Mouse (Mus musculus): ENCODE data around the gene Itfg1. TPM values are rescaled to one million over a fixed set of nuclear protein-coding genes. Genes with fewer than 3 reads are reported as not detected.

Itfg1 gene
- polyA plus RNA-seq, 1 experiment from 2014 or later, result 87.3 TPM

GRCm38 (mm10) chr8:85788341-85788740 is 52.4 kb downstream of the Itfg1 start:
- ATAC-seq (replicated peaks; ENCODE audit: insufficient number of reproducible peaks, low FRiP score, low TSS enrichment, low read depth) (no peak), DNase-seq (ENCODE audit: low spot score) (no peak)
- no peaks in the 10 kb centered on the region for H3K9me3 ChIP-seq (replicated peaks; ENCODE audit: control insufficient read depth, low read length)
- no peaks in the 10 kb centered on the region for H3K27me3 ChIP-seq (ENCODE audit: control insufficient read depth, insufficient read depth, low read length)
- no peaks in the 10 kb centered on the region for H3K36me3 ChIP-seq (replicated peaks; ENCODE audit: control insufficient read depth, insufficient read depth, low read depth, low read length)
- H3K4me1 ChIP-seq (ENCODE audit: control insufficient read depth, insufficient read depth, low read length), result no peaks in the 10 kb centered on the region
- no peak overlapping the region for H3K9ac ChIP-seq (replicated peaks; ENCODE audit: low read length)
- no peak overlapping the region for H3K4me2 ChIP-seq (ENCODE audit: low read depth, low read length)
- 89% methylated on average over 3 of the region's 3 CpGs for WGBS
- H3K27ac ChIP-seq (replicated peaks; ENCODE audit: low read depth, low read length), result no peak overlapping the region
- H3K4me3 ChIP-seq (ENCODE audit: low read depth, low read length), result no peak overlapping the region

DNA sequence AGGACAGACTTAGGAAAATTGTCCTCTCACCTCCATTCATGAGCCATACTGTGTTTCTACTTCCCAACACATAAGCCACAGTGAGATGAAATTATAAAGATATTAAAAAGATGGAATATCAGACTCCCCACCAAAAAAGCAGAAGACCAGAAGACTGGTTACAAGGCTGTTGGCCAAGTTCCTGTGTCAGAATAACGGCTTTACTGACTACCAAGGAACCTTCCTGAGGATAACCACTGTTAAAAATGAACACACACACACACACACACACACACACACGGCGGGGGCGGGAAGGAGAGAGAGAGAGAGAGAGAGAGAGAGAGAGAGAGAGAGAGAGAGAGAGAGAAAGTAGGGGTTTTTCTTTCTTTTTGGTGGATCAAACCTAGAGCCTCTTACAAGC is 52.8 kb downstream of the Itfg1 start:
- H3K4me1 ChIP-seq (ENCODE audit: control insufficient read depth, insufficient read depth, low read length), result no peaks in the 10 kb centered on the region
- DNase-seq (ENCODE audit: low spot score) (no peak), ATAC-seq (replicated peaks; ENCODE audit: insufficient number of reproducible peaks, low FRiP score, low TSS enrichment, low read depth) (no peak)
- 92% methylated on average over 4 of the region's 4 CpGs for WGBS
- no peak overlapping the region for H3K27ac ChIP-seq (replicated peaks; ENCODE audit: low read depth, low read length)
- H3K36me3 ChIP-seq (replicated peaks; ENCODE audit: control insufficient read depth, insufficient read depth, low read depth, low read length), result no peaks in the 10 kb centered on the region
- no peak overlapping the region for H3K4me3 ChIP-seq (ENCODE audit: low read depth, low read length)
- H3K9ac ChIP-seq (replicated peaks; ENCODE audit: low read length), result no peak overlapping the region
- no peaks in the 10 kb centered on the region for H3K9me3 ChIP-seq (replicated peaks; ENCODE audit: control insufficient read depth, low read length)
- no peak overlapping the region for H3K4me2 ChIP-seq (ENCODE audit: low read depth, low read length)
- H3K27me3 ChIP-seq (ENCODE audit: control insufficient read depth, insufficient read depth, low read length), result no peaks in the 10 kb centered on the region

DNA sequence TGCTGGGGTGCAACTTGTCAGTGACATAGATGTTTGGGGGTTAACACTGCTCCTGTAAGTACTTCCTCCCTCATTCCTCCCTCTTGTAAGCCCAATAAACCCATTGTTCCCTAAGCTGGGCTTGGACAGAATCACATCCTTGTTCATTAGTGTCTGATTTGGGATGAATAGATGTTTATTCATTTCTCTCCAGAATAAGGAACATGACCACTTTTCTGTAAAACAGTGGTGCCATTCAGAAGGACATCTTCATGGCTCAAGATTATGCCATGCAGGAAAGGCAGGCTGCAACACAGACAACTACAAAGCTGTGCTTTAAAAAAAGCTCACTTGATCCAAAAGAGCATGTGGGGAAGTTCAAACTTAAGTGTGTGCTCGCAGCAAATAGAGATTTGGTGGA is 55.2 kb downstream of the Itfg1 start:
- no peaks in the 10 kb centered on the region for H3K9me3 ChIP-seq (replicated peaks; ENCODE audit: control insufficient read depth, low read length)
- ATAC-seq (replicated peaks; ENCODE audit: insufficient number of reproducible peaks, low FRiP score, low TSS enrichment, low read depth), result no peak
- 69% methylated on average over 1 of the region's 1 CpGs for WGBS
- no peak overlapping the region for H3K4me3 ChIP-seq (ENCODE audit: low read depth, low read length)
- H3K36me3 ChIP-seq (replicated peaks; ENCODE audit: control insufficient read depth, insufficient read depth, low read depth, low read length), result no peaks in the 10 kb centered on the region
- no peak for DNase-seq (ENCODE audit: low spot score)
- no peaks in the 10 kb centered on the region for H3K4me1 ChIP-seq (ENCODE audit: control insufficient read depth, insufficient read depth, low read length)
- no peak overlapping the region for H3K9ac ChIP-seq (replicated peaks; ENCODE audit: low read length)
- H3K4me2 ChIP-seq (ENCODE audit: low read depth, low read length), result no peak overlapping the region
- H3K27ac ChIP-seq (replicated peaks; ENCODE audit: low read depth, low read length), result no peak overlapping the region
- no peaks in the 10 kb centered on the region for H3K27me3 ChIP-seq (ENCODE audit: control insufficient read depth, insufficient read depth, low read length)

DNA sequence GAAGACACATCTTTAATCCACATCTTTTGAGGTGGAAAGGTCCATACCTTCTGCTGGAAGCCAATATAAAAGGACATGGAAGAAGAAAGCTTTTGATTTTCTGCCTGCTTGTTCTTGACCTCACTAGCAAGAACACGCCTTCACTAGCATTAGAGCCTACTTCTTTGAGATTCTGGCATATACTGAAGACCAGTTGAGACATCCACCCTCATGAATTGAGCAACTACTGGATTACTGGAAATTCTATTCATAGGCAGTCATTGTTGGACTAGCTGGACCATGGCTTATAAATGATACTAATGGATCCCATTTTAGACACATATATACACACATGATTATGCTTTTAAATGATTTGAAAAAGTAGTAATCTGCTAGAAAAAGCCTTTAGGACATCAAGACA is 56.9 kb downstream of the Itfg1 start:
- no peaks in the 10 kb centered on the region for H3K4me1 ChIP-seq (ENCODE audit: control insufficient read depth, insufficient read depth, low read length)
- DNase-seq (ENCODE audit: low spot score), result no peak
- H3K4me2 ChIP-seq (ENCODE audit: low read depth, low read length), result no peak overlapping the region
- H3K9ac ChIP-seq (replicated peaks; ENCODE audit: low read length), result no peak overlapping the region
- H3K27me3 ChIP-seq (ENCODE audit: control insufficient read depth, insufficient read depth, low read length), result no peaks in the 10 kb centered on the region
- WGBS, result 91% methylated on average over 1 of the region's 1 CpGs
- no peaks in the 10 kb centered on the region for H3K36me3 ChIP-seq (replicated peaks; ENCODE audit: control insufficient read depth, insufficient read depth, low read depth, low read length)
- no peaks in the 10 kb centered on the region for H3K9me3 ChIP-seq (replicated peaks; ENCODE audit: control insufficient read depth, low read length)
- no peak overlapping the region for H3K27ac ChIP-seq (replicated peaks; ENCODE audit: low read depth, low read length)
- no peak overlapping the region for H3K4me3 ChIP-seq (ENCODE audit: low read depth, low read length)
- no peak for ATAC-seq (replicated peaks; ENCODE audit: insufficient number of reproducible peaks, low FRiP score, low TSS enrichment, low read depth)

GRCm38 (mm10) chr8:85780091-85780490 is 60.6 kb downstream of the Itfg1 start:
- Histone ChIP-seq H3K27me3 (ENCODE audit: control insufficient read depth, insufficient read depth, low read length) (no peaks in the 10 kb centered on the region), H3K4me1 (ENCODE audit: control insufficient read depth, insufficient read depth, low read length) (no peaks in the 10 kb centered on the region), H3K36me3 (replicated peaks; ENCODE audit: control insufficient read depth, insufficient read depth, low read depth, low read length) (no peaks in the 10 kb centered on the region), H3K27ac (replicated peaks; ENCODE audit: low read depth, low read length) (no peak overlapping the region), H3K4me3 (ENCODE audit: low read depth, low read length) (no peak overlapping the region), H3K4me2 (ENCODE audit: low read depth, low read length) (no peak overlapping the region), H3K9me3 (replicated peaks; ENCODE audit: control insufficient read depth, low read length) (no peaks in the 10 kb centered on the region), H3K9ac (replicated peaks; ENCODE audit: low read length) (no peak overlapping the region)
- ATAC-seq (replicated peaks; ENCODE audit: insufficient number of reproducible peaks, low FRiP score, low TSS enrichment, low read depth) (no peak), DNase-seq (ENCODE audit: low spot score) (no peak)
- WGBS, result 89% methylated on average over 3 of the region's 3 CpGs

GRCm38 (mm10) chr8:85745053-85745452 is 95.7 kb downstream of the Itfg1 start:
- DNase-seq (ENCODE audit: low spot score) (no peak), ATAC-seq (replicated peaks; ENCODE audit: insufficient number of reproducible peaks, low FRiP score, low TSS enrichment, low read depth) (no peak)
- Histone ChIP-seq H3K4me1 (ENCODE audit: control insufficient read depth, insufficient read depth, low read length) (no peaks in the 10 kb centered on the region), H3K36me3 (replicated peaks; ENCODE audit: control insufficient read depth, insufficient read depth, low read depth, low read length) (no peaks in the 10 kb centered on the region), H3K4me3 (ENCODE audit: low read depth, low read length) (no peak overlapping the region), H3K9me3 (replicated peaks; ENCODE audit: control insufficient read depth, low read length) (no peaks in the 10 kb centered on the region), H3K4me2 (ENCODE audit: low read depth, low read length) (no peak overlapping the region), H3K9ac (replicated peaks; ENCODE audit: low read length) (no peak overlapping the region), H3K27me3 (ENCODE audit: control insufficient read depth, insufficient read depth, low read length) (no peaks in the 10 kb centered on the region), H3K27ac (replicated peaks; ENCODE audit: low read depth, low read length) (no peak overlapping the region)
- WGBS, result 93% methylated on average over 2 of the region's 2 CpGs

- WGBS, result 93% methylated on average over 3 of the region's 3 CpGs
- Histone ChIP-seq H3K27ac (replicated peaks; ENCODE audit: low read depth, low read length) (no peak overlapping the region), H3K9me3 (replicated peaks; ENCODE audit: control insufficient read depth, low read length) (no peaks in the 10 kb centered on the region), H3K9ac (replicated peaks; ENCODE audit: low read length) (no peak overlapping the region), H3K4me2 (ENCODE audit: low read depth, low read length) (no peak overlapping the region), H3K4me1 (ENCODE audit: control insufficient read depth, insufficient read depth, low read length) (no peaks in the 10 kb centered on the region), H3K4me3 (ENCODE audit: low read depth, low read length) (no peak overlapping the region), H3K27me3 (ENCODE audit: control insufficient read depth, insufficient read depth, low read length) (no peaks in the 10 kb centered on the region), H3K36me3 (replicated peaks; ENCODE audit: control insufficient read depth, insufficient read depth, low read depth, low read length) (no peaks in the 10 kb centered on the region; the same call in 1 of the 2 replicates)
- DNase-seq (ENCODE audit: low spot score) (no peak), ATAC-seq (replicated peaks; ENCODE audit: insufficient number of reproducible peaks, low FRiP score, low TSS enrichment, low read depth) (no peak)
Observed at GRCm38 (mm10) chr8:85730545-85730944, 110.2 kb downstream of the Itfg1 start.

DNA sequence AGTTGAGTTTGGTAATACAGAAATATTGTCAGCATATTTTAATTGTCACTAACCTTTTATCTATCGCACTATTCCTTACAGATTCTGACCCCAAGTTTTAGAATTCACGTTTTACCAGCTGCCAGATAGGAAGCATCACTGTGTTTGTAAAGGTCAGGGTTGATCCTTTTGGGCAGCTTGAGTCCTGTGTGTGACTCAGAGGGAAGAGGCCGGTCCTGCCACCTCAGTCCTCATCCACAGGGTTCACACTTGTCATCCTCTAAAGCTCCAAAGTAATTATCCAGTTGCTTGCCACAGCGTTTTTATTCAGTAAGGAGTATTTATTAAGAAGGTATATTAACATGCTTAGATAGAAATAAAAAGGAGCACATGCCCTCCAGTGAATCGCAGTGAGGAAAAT is 123.5 kb downstream of the Itfg1 start:
- H3K4me2 ChIP-seq (ENCODE audit: low read depth, low read length), result no peak overlapping the region
- DNase-seq (ENCODE audit: low spot score), result no peak
- H3K27ac ChIP-seq (replicated peaks; ENCODE audit: low read depth, low read length), result no peak overlapping the region
- H3K27me3 ChIP-seq (ENCODE audit: control insufficient read depth, insufficient read depth, low read length), result no peaks in the 10 kb centered on the region
- WGBS, result 90% methylated on average over 5 of the region's 5 CpGs
- ATAC-seq (replicated peaks; ENCODE audit: insufficient number of reproducible peaks, low FRiP score, low TSS enrichment, low read depth), result no peak
- no peaks in the 10 kb centered on the region for H3K36me3 ChIP-seq (replicated peaks; ENCODE audit: control insufficient read depth, insufficient read depth, low read depth, low read length)
- no peak overlapping the region for H3K4me3 ChIP-seq (ENCODE audit: low read depth, low read length)
- H3K4me1 ChIP-seq (ENCODE audit: control insufficient read depth, insufficient read depth, low read length), result no peaks in the 10 kb centered on the region
- no peaks in the 10 kb centered on the region for H3K9me3 ChIP-seq (replicated peaks; ENCODE audit: control insufficient read depth, low read length)
- H3K9ac ChIP-seq (replicated peaks; ENCODE audit: low read length), result no peak overlapping the region

Data from embryonic facial prominence, embryonic 11.5 days (tissue).